Mouse (Mus musculus) cerebellum, postnatal 4 days (tissue): ENCODE data around the gene Ctdsp2.

ENCODE experiments used
- DNase-seq, 2 experiments: peaks; one replicate each; pipeline ENCODE4 v3.0.0; 2022; ENCODE audit warnings: low spot score in 2 of 2, mixed read lengths in 1 of 2

Ctdsp2 gene

GRCm38 (mm10) chr10:126962271-126962965 is 16.1 kb upstream of the Ctdsp2 start:
- peak in 1 of 2 experiments; percentile 42 for DNase-seq

DNA sequence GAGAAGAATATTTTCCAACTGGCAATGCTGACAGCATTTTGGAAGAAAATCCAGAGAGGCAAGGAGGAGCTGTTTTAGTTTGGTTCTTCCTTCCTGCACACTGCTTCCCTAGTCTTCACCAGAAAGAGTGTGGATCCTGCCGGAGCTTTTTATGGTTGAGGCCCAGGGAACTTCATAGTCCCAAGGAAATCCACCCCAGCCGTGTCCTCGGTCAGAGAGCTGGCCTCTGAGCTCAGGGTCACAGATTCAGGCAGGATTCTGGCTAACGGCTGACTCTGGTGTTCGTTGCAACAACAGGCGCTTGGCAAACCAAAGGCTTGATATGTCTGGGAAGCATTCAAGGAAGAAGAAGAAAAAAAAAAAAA is 15.6 kb upstream of the Ctdsp2 start:
- no peak for DNase-seq

DNA sequence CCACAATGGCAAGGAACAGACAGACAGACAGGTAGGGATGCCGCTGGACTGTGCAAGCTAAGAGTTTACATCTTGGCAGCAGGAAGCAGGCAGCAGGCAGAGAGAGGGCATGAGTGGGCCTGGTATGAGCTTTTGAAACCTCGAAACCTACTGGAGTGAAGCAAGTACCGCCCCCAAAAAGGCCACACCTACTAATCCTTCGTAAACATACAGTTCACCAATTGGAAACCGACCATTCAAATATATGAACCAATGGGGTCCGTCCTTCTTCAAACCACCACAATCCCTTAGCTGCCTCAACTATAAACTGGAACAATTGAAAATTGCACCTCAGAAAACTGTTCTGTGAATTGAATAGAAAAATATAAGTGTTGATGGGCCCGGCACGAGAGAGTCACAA is 14.7 kb upstream of the Ctdsp2 start:
- no peak for DNase-seq

DNA sequence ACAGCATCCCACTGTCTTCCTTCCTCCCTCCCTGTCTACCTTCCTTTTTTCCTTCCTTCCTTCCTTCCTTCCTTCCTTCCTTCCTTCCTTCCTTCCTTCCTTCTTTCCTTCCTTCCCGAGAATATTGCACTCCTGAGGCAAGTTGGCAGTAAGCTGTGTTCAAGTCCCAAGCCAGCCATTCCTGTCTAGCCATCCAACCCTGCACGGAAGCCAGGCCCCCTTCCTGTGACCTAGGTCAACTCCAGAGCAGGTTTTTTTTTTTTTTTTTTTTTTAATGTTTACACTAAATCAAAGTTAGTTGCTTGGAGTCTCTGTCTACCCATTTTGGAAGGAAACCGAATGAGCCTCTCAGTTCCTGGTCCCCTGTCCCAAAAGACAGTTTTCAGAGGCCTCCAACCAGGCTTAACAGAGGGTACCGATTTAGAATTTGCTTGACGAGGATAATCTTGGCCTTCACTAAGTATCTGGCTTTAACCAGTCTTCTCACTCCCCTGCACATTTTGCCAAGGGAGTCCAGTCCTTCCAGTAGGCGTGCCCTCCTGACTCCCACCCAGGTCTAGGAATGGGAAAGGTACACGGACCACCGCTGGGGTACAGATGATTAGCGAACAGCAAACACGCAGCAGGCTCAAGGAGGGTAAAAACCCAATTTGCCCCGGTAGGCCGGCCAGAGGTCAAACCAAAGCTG is 7.0 kb upstream of the Ctdsp2 start:
- no peak for DNase-seq

- DNase-seq: no peak
These were observed 6.3 kb upstream of the Ctdsp2 start for GRCm38 (mm10) chr10:126972051-126972725.

DNA sequence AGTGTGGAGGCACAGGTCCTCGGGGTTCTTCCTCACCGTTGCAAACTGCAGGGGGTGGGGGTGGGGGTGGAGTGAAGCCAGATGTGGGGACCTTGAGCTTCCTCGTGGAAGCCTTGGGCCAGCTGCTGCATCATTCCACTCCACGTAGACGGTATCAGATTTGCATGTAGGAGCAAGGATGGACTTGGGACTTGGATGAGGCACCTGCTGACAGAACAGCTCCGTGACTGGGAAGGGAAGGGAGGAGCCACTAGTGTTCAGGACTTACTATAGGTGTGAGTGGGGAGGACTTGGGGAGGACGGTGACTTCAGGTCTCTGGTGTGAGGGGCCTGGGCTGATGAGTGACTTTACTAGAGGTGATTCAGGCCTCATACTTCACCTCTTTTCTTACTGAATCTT is 5.5 kb upstream of the Ctdsp2 start:
- no peak for DNase-seq

GRCm38 (mm10) chr10:126975706-126976105 is 2.8 kb upstream of the Ctdsp2 start:
- no peak for DNase-seq

DNA sequence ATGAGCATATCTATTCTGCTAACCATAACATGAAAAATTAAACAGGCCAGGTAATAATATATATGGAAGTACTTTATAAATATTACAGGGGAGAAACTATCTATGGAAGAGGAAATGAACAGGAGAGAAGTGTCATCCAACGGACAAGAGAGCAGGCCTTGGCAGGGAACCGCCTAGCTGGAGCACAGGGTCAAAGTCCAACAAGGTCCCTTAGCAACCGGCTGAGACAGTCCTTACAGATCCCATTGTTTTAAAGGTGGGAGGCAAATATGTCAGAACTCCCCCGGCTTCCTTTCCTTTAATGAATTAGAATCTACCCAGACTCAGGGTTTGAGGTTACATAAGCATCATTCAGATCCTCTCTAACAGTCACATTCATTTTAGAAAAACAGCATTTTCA is 1.4 kb upstream of the Ctdsp2 start:
- DNase-seq: no peak

- DNase-seq: peak in 1 of 2 experiments; percentile 52
These were observed 661 bp downstream of the Ctdsp2 start for GRCm38 (mm10) chr10:126979121-126979635.

DNA sequence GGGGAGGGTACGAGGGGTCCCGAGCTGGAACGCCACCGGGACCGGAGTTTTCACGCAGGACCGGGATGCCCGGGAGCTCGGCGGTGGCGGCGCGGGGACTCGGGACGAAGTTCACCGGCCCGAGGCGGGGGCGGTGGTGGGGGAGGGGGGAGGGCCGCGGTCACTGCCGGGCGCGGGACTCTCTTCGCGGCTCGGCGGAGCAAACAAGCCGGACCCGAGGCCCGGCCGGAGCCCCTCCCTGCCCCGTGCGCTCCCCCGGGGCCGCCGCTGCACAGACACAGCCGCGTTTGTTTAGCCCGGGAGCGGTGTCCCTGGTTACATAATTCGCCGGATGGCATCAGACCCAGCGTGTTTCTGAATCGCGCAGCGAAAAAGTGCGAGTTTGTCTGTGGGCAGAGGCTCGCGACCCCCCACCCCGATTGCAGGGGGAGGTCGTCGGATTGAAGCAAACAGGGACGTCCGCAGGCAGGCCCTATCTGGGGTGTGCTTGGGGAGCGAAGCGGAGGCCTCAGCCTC is 1.2 kb downstream of the Ctdsp2 start:
- DNase-seq: peak in 1 of 2 experiments; percentile 46

- peak in 1 of 2 experiments; percentile 51 for DNase-seq
These were observed 1.9 kb downstream of the Ctdsp2 start for GRCm38 (mm10) chr10:126980221-126980932.

GRCm38 (mm10) chr10:126980933-126981530 is 2.5 kb downstream of the Ctdsp2 start:
- DNase-seq: no peak

DNA sequence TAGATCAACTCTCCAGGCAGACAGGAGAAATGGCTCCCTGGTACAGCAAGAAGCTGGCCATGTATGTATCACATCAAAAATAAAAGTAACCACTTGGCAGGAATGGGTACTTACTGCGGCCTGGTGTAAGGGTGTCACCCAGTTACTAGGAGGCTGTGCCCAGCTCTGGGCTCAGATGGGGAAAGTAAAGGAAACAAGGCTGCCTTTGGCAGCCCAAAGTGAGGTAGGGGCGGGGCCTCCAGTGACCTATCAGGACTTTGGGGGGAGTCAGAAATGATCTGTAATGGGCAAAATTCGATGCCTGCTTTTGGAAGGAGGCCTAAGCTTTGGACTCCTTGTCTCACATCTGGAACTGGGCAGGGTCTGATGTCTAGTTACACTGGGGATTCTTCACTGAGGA is 3.2 kb downstream of the Ctdsp2 start:
- no peak for DNase-seq

- DNase-seq: no peak
These were observed 4.7 kb downstream of the Ctdsp2 start for GRCm38 (mm10) chr10:126983193-126983725.

DNA sequence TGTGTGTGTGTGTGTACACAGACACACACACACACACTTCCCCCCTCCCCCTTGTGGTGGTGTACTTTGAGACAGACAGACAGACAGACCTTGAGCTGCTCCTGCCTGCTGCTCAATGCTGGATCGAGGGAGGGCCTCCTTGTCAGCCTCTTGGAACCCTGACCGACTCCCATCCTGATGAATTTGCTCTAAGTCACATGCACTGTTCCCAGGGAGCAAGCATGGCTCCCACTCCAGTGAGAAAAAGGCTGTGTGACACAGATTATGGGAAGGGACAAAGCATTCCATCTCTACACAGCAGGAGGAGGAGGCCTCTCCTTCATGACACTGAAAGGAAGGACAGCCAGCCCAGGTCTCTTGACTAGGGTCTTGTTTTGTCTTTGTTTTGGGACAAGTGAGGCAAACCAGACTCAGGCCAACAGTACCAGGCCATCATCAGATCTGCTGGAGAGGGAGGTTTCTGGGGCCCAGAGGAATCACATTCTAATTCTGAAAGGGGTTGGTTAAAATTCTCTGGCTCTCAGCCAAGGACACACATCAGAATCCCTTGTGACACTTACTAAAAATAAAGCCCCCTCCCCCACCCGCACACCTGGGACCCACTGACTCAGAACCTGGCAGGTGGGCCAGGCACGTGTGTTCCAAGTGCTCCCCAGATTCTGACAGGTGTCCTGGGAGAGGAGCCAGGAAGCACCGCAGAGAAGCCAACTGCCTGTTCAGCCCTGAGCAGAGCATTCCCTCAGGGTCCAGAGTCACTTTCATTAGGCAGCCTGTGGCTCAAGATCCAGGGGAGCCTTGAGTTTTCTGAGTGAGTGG is 5.9 kb downstream of the Ctdsp2 start:
- peak in 1 of 2 experiments; percentile 48 for DNase-seq

- no peak for DNase-seq
These were observed 6.6 kb downstream of the Ctdsp2 start for GRCm38 (mm10) chr10:126985127-126985526.

DNA sequence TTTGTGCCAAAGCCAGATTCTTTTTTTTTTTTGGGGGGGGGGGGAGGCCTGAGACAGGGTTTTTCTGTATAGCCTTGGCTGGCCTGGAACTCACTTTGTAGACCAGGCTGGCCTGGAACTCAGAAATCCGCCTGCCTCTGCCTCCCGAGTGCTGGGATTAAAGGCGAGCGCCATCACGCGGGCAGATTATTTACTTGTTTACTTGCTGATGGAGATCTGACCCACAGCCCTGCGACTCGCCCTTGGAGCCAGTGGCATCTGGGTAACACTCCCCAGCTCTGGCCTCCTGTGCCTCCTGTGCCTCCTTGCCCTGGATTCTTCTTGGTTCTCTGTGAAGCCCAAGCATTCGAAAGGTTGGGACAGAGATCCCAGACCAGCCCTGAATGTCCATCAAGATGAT is 7.1 kb downstream of the Ctdsp2 start:
- DNase-seq: no peak

- DNase-seq: peak; percentile 62 to 89
These were observed 8.0 kb downstream of the Ctdsp2 start for GRCm38 (mm10) chr10:126986541-126986961.

DNA sequence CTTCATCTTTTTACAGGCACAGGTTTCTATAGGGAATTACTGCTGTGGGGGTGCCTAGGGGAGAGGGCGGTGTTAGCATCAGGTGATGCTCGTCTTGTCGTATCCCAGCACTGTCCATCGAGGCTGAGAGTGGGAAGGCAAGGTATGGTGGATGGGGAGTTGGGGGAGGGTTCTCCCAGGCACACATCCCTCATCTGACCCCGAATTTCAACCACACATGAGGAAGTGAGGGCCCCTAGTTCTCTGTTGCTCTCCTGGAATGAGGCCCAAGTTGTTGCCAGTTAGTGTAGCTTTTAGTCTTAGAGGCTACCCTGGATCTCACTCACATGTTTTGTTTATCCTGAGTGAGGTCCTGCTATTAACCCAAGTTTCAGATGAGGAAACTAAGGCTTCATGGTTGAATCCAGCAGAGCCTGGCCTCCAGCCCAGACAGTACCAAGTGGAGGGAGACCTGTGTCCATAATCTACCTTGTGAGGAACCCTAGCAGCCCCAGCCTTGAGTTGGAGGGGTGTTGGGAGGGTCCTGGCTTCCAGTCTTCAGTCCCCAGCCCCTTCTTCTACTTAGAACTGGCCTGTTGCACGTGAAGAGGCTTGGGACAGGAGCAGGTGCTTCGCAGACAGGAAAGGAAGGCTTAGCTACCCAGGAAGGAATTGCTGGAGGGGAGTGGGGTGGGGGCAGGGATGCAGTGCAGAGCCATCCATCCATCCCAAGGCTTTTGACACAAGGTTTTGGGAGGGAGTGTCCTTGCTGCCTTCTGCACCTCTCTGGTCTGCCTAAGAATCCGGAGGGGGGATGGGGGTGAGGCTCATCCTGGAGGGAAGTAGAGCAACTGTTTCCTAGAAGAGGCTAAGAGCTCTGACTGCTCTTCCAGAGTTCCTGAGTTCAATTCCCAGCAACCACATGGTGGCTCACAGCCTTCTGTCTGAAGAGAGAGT is 8.9 kb downstream of the Ctdsp2 start:
- DNase-seq: no peak
